Mouse (Mus musculus): ENCODE results near the gene Grin1. TPM values are rescaled to one million over a fixed set of nuclear protein-coding genes. Genes with fewer than 3 reads are reported as not detected.
"Not testable (repeated sequence)": the region's sequence is repeated elsewhere in the genome, so short reads cannot be mapped to it uniquely, and the experiment has no call there.

Gene Grin1
- polyA plus RNA-seq, 2 experiments, result 0.34 to 1.3 TPM

DNA sequence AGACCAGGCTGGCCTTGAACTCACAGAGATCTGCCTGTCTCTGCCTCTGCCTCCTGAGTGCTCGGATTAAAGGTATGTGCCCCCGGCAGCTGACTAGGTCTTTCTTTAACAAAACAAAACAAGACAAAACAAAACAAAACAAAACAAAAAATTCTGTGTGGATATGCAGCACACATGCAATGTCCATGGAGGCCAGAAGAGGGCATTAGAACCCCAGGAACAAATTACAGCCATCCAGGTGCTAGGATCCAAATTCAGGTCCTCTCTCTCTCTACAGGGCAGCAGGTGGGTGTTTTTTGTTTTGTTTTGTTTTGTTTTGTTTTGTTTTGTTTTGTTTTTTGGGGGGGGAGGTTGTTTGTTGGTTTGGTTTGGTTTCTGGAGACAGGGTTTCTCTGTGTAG, 60.1 kb downstream of the Grin1 start:
- Histone ChIP-seq H3K4me2 (replicated peaks; ENCODE audit: low read depth, low read length, severe bottlenecking) (no peak overlapping the region), H3K4me1 (ENCODE audit: control insufficient read depth, insufficient read depth, low read length) (peaks cover 19% of the 10 kb centered on the region), H3K27ac (replicated peaks; ENCODE audit: low read depth, low read length) (no peak overlapping the region), H3K27me3 (ENCODE audit: control insufficient read depth, insufficient read depth, low read length) (peaks cover 10% of the 10 kb centered on the region; the same call in 1 of the 2 replicates), H3K9me3 (ENCODE audit: control insufficient read depth, low read length) (no peaks in the 10 kb centered on the region), H3K36me3 (ENCODE audit: control insufficient read depth, insufficient read depth, low read length) (no peaks in the 10 kb centered on the region), H3K9ac (ENCODE audit: low read depth, low read length, severe bottlenecking) (no peak overlapping the region), H3K4me3 (replicated peaks; ENCODE audit: low read length) (no peak overlapping the region)
- WGBS, result 64% methylated on average over 2 of the region's 2 CpGs
- no peak for TF ChIP-seq POLR2A (IDR thresholded peaks at IDR 0.05; ENCODE audit: borderline replicate concordance, extremely low read depth, insufficient read depth, insufficient read length)
- ATAC-seq (ENCODE audit: low FRiP score, low read depth) (no peak), DNase-seq (ENCODE audit: low spot score) (no peak)

DNA sequence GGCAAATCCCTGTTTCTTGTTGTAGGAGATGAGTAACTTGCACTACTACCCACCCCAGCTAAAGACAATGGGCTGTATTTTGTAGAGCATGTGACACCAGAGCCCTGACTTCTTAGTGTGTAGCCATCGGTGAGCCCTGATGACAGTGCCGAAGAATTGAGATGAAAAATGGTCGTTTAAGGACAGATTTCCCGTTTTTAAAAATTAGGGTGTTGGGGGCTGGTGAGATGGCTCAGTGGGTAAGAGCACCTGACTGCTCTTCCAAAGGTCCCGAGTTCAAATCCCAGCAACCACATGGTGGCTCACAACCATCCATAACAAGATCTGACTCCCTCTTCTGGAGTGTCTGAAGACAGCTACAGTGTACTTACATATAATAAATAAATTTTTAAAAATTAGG, 61.7 kb downstream of the Grin1 start:
- ATAC-seq (ENCODE audit: low FRiP score, low read depth); DNase-seq (ENCODE audit: low spot score); H3K9me3 ChIP-seq (ENCODE audit: control insufficient read depth, low read length); H3K27me3 ChIP-seq (ENCODE audit: control insufficient read depth, insufficient read depth, low read length); H3K4me3 ChIP-seq (replicated peaks; ENCODE audit: low read length); H3K27ac ChIP-seq (replicated peaks; ENCODE audit: low read depth, low read length); H3K4me2 ChIP-seq (replicated peaks; ENCODE audit: low read depth, low read length, severe bottlenecking); H3K9ac ChIP-seq (ENCODE audit: low read depth, low read length, severe bottlenecking); H3K36me3 ChIP-seq (ENCODE audit: control insufficient read depth, insufficient read depth, low read length): not testable (repeated sequence)
- peaks cover 10% of the 10 kb centered on the region for H3K4me1 ChIP-seq (ENCODE audit: control insufficient read depth, insufficient read depth, low read length)
- 86% methylated on average over 5 of the region's 5 CpGs for WGBS

DNA sequence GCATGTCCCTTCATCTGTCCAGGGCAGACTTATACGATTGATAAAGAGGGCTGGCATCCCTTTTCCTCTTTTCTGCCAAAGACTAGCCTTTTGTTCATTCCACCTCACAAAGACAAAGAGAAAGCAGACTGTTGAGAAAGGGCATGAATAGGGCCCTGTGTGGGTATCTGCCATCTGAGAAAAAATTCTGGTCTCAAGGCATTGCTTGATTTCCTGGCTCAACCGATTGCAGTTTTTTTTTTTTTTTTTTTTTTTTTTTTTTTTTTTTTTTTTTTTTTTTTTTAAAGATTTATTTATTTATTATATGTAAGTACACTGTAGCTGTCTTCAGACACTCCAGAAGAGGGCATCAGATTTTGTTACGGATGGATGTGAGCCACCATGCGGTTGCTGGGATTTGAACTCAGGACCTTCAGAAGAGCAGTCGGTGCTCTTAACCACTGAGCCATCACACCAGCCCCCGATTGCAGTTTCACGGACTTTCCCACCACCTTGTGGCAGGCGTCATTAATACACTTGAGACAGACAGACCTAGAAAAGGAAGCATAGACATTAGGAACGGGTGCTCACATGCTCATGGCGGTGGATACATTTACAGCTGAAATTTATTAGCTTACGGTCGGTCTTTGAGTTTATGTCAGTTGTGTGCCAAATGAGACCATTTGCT, 62.4 kb downstream of the Grin1 start:
- WGBS, result 60% methylated on average over 12 of the region's 12 CpGs
- Histone ChIP-seq H3K4me2 (replicated peaks; ENCODE audit: low read depth, low read length, severe bottlenecking) (peak overlapping the region; percentile 95), H3K4me3 (replicated peaks; ENCODE audit: low read length) (peak overlapping the region; percentile 99; the same call in 1 of the 2 replicates), H3K4me1 (ENCODE audit: control insufficient read depth, insufficient read depth, low read length) (peaks cover 10% of the 10 kb centered on the region), H3K9ac (ENCODE audit: low read depth, low read length, severe bottlenecking) (peak overlapping the region; percentile 80; the same call in 1 of the 2 replicates)
- ATAC-seq (ENCODE audit: low FRiP score, low read depth); H3K9me3 ChIP-seq (ENCODE audit: control insufficient read depth, low read length); H3K27ac ChIP-seq (replicated peaks; ENCODE audit: low read depth, low read length); H3K36me3 ChIP-seq (ENCODE audit: control insufficient read depth, insufficient read depth, low read length); H3K27me3 ChIP-seq (ENCODE audit: control insufficient read depth, insufficient read depth, low read length); DNase-seq (ENCODE audit: low spot score): not testable (repeated sequence)

GRCm38 (mm10) chr2:25255284-25255779, 63.7 kb downstream of the Grin1 start, which contains the start of gene Tmem203:
Gene Tmem203 (plus strand): TSS chr2:25255439.
- Histone ChIP-seq H3K4me3 (replicated peaks; ENCODE audit: low read length) (peak within 1 kb of the TSS; percentile 99), H3K9ac (ENCODE audit: low read depth, low read length, severe bottlenecking) (peak within 1 kb of the TSS; percentile 80), H3K27me3 (ENCODE audit: control insufficient read depth, insufficient read depth, low read length) (no peaks in the 10 kb centered on the region), H3K4me1 (ENCODE audit: control insufficient read depth, insufficient read depth, low read length) (peaks cover 10% of the 10 kb centered on the region), H3K36me3 (ENCODE audit: control insufficient read depth, insufficient read depth, low read length) (peaks cover 18% of the 10 kb centered on the region), H3K27ac (replicated peaks; ENCODE audit: low read depth, low read length) (peak within 1 kb of the TSS; percentile 72), H3K4me2 (replicated peaks; ENCODE audit: low read depth, low read length, severe bottlenecking) (peak within 1 kb of the TSS; percentile 95), H3K9me3 (ENCODE audit: control insufficient read depth, low read length) (no peaks in the 10 kb centered on the region)
- DNase-seq (ENCODE audit: low spot score), result peak; percentile 90
- WGBS, result under 1% methylated on average over 32 of the region's 39 CpGs
- TF ChIP-seq POLR2A (IDR thresholded peaks at IDR 0.05; ENCODE audit: borderline replicate concordance, extremely low read depth, insufficient read depth, insufficient read length), result 0 out of 2 replicates have a peak, but pooled peaks have one; percentile 41
- peak; percentile 93 for ATAC-seq (ENCODE audit: low FRiP score, low read depth)

GRCm38 (mm10) chr2:25252331-25252730, 66.7 kb downstream of the Grin1 start:
- no peak overlapping the region for H3K4me3 ChIP-seq (replicated peaks; ENCODE audit: low read length)
- ATAC-seq (ENCODE audit: low FRiP score, low read depth) (no peak), DNase-seq (ENCODE audit: low spot score) (no peak)
- H3K36me3 ChIP-seq (ENCODE audit: control insufficient read depth, insufficient read depth, low read length), result peaks cover 39% of the 10 kb centered on the region
- H3K27me3 ChIP-seq (ENCODE audit: control insufficient read depth, insufficient read depth, low read length), result no peaks in the 10 kb centered on the region
- TF ChIP-seq POLR2A (IDR thresholded peaks at IDR 0.05; ENCODE audit: borderline replicate concordance, extremely low read depth, insufficient read depth, insufficient read length), result no peak
- no peak overlapping the region for H3K4me2 ChIP-seq (replicated peaks; ENCODE audit: low read depth, low read length, severe bottlenecking)
- 85% methylated on average over 1 of the region's 1 CpGs for WGBS
- peaks cover 10% of the 10 kb centered on the region for H3K4me1 ChIP-seq (ENCODE audit: control insufficient read depth, insufficient read depth, low read length)
- no peak overlapping the region for H3K9ac ChIP-seq (ENCODE audit: low read depth, low read length, severe bottlenecking)
- no peaks in the 10 kb centered on the region for H3K9me3 ChIP-seq (ENCODE audit: control insufficient read depth, low read length)
- no peak overlapping the region for H3K27ac ChIP-seq (replicated peaks; ENCODE audit: low read depth, low read length)
